Mouse (Mus musculus) T-helper 1 cell (primary cell): Measurements from ENCODE around the gene Rnf38.

Source experiments
- in situ Hi-C: fragments of 300-600 bp; cut with MboI, MseI; formaldehyde crosslinking; loops from one replicate; pipeline ENCODE4 v1.15.1; 2025; ENCODE audit warnings: high pct_unique_total_duplicates

The Rnf38 gene

DNA sequence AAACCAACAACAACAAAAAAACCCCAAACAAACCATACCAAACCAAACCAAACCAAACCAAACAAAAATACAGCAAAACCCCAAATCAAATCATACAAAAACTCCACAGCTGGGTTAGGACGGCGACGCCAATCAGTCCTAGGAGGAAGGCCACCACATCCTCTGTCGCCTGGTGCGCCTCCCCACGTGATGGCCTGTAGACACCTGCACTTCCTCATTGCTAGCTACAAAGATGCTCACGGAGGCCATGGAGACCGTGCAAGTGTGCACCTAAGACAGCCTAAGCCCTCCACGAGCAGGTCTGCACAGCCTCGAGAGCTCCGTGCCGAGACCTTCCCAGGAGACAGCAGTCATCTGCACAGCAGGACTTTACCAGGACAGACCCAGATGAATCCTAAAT lies 106.8 kb downstream of the Rnf38 start:
- in situ Hi-C loops = no loop called here

DNA sequence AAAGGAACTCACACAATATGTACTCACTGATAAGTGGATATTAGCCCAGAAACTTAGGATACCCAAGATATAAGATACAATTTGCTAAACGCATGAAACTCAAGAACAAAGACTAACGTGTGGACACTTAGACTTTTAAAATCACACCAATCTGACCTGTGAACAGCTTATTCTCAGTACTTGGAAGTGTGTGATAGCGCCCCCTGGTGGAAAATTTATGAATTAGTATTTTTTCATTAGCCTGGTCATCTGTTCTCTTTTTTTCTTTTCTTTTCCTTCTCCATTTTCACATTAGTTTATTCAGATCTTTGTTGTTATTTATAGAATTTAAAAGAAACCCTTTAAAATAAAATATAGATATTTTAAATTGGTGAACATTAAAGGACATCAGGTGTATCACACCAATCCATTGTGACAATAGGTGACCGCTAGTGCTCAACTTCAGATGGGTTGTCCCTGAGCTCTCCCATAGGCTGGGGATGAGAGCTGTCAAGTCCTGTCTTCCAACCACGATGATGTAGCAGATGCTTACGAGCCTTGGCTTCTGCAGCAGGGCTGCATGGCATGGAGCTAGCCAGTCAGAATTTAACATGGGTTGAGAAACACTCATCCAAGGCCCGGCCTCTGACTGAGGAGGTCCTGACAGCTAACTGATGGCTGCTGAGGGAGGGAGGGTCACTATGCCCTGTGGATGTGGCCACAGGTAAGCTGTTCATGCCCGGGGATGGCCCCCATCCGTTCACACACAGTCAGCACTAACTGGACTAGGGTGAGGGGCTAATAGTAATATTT lies 114.0 kb downstream of the Rnf38 start:
- in situ Hi-C loops = loop anchor here (5.0 to 10.0 kb wide), 2 partner anchors 47 to 225 kb away; no protein-coding TSS in a partner anchor

DNA sequence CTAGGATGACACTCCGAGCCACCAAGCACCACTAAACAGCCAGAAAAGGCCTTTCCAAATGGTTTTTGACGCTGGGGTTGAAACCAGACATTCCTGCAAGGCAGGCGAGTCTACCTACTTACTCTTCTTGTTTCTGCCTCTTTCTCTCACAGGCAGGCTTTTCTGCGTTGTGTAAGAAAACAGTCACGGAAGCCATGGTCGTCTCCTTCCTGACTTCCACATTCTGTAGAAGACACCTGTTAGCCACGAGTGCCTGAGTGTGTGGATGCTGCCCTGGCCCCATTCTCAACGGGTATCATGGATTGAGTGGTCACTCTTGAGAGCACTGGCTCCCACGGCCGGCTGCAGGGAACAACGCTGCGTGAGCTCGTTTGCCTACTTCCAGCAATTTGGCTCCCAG lies 118.5 kb downstream of the Rnf38 start:
- in situ Hi-C loops = loop anchor here (5.0 to 10.0 kb wide), 2 partner anchors 43 to 220 kb away; no protein-coding TSS in a partner anchor

DNA sequence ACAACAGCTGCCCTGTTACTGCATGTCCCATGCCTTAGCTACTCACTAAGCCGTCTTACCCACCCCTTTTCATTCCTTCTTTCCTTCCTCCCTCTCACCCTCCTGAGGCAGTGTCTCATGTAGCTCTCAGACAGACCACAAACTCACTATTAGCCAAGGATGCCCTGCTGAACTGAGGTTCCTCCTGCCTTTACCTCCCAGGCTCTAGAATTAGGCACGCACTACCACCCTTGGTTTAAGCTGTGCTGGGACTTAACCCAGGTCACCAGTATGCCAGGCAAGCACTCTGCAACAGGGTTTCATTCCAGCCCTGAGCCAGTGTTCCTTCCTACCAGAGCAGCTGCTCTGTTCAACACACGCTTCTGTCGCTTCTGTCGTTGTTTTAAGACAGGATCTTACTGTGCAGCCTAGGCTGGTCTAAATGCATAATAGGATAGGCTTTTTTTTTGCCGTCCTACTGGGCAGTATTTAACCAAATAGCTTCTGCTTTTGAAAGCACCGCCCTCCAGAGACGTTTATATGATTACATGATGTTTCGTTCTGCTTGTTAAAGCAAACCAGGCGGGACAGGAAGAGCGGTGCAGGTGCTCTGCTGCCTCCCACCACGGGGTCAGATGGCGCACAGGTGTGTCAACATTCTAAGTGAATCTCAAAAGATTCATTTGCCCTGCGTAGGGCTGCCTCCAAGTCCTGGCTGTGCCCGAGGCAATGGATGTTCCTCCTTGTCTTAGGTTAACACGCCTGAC lies 120.0 kb downstream of the Rnf38 start:
- in situ Hi-C loops = loop anchor here (10.0 kb wide), 1 partner anchor 219 kb away; no protein-coding TSS in a partner anchor

DNA sequence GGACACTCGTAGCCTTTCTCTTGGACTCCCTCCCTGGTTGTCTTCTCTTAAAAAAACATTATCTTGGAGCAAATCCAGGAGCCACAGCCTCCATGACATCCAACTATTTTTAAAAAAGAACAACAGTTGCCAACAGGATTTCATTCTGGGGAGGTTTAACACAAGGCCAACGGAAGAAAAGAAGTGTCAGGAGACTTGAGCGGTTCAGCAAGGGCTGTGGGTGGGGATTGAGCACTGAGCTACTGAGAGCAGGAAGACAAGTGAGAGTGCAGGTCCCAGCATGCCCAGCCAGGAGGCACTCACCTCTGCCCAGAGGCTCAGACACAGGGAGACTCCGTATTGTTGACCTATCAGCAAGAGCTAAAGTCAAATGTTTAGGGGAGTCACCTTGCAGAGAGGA lies 120.8 kb downstream of the Rnf38 start:
- in situ Hi-C loops = loop anchor here (10.0 kb wide), 1 partner anchor 218 kb away; no protein-coding TSS in a partner anchor

DNA sequence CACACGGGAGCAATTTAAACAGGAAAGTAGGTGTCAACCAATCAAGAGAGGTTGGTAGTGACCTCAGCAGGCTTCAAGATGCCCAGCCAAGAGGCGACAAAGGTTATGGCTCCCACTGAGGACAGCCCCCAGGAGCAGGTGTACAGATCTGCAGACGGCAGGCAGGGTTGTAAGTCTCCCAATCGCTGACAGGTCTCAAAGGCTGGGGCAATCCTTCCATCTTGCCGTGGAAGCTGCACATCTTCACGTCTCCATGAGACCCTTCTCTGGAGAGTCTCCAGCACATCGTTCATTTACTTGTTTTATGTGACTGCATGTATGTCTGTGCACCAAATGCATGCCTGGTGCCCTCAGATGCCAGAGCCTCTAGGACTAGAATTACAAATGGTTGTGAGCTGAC lies 122.8 kb downstream of the Rnf38 start:
- in situ Hi-C loops = loop anchor here (10.0 kb wide), 1 partner anchor 216 kb away; no protein-coding TSS in a partner anchor

DNA sequence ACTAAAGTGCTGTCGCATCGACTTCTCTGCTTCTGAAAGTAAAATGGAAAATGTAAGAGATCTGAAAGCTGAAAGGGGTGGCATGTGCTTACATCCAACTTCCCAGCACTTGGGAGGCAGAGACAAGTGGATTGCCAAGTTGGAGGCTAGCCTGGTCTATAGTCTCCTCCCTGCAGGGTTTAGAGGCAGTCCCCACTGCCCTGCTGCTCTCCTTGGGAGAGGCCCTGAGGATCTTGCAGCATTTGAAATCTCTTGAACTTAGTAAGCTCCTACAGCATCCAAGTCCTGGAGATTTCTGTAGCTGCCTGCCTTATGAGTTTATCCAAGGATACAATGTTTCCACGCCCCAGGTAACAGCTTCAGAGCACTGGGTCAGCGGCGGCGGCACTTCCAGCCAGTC lies 125.3 kb downstream of the Rnf38 start:
- in situ Hi-C loops = no loop called here

DNA sequence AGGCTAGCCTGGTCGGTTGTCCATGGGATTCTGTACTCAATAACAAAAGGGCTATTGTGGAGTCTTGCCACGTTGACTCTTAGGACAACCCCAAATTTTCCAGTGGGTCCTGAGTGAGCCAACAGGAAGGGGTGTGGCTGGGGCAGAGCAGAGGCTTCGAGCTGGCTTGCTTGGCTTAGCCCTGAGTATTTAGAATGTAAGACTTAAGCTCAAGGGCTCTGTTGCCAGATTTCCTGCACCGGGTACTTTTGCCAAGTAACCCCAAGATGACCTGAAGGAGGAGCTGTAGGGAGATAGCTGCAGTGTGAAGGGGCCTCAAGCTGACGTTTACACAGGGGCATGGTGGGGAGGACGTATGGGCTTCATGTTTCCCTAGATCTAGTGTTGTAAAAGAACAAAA lies 126.2 kb downstream of the Rnf38 start:
- in situ Hi-C loops = no loop called here

DNA sequence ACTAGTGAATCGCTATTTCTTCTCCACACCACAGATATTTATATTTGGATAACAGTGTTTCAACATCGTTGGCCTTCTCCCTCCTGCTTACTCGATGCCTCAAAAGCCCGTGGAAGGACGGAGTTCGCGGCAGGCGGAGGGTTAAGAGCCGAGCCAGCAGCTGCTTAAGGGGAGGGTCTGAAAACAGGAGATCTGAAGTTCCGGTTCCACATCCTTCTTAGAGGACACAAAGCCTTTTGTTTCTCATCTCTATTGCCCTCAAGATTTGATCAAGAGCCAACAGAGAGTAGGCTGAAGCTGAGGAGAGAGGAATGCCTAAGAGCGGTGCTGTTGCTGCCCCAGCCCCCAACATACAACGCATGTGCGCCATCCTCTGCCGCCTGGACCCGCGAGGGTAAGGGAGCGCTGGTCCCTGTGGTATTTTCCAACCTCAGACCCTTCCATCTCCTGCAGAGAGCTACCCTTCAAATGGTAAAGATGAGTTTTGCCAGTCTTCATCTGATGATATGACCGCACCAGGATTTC lies 127.2 kb downstream of the Rnf38 start:
- in situ Hi-C loops = no loop called here

DNA sequence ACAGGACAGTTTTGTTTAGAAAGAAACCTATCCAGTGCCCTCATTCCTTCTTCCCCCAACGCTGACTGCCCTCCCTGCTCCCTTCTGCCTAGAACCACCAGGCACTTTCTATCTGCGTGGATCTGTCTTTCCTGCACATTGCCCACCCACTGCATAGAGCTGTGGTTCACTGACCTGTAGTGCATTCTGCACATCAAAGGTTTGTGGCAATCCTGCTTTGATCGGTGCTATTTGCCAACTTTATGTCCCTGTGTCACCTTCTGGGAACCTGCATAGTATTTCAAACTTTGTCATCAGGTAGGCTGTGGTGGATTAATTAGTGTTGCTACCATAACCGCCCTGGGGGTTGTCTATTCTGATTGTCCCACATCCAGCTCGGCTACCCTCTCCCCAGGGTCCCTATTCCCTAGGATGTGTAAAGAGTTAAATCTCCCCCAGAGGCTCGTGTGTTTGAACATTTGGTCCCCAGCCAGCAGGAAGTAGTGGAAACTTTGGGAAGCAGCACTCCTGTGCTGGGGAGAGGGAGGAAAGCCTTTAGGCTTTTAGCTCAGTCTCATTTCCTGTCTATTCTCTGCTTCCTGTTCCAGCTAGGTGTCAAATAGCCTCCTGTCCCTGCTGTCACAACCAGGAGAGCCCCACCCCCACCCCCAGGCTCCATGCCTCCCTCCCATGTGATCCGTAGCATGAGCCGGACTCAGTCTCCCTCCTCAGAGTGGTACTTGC lies 129.2 kb downstream of the Rnf38 start:
- in situ Hi-C loops = no loop called here

DNA sequence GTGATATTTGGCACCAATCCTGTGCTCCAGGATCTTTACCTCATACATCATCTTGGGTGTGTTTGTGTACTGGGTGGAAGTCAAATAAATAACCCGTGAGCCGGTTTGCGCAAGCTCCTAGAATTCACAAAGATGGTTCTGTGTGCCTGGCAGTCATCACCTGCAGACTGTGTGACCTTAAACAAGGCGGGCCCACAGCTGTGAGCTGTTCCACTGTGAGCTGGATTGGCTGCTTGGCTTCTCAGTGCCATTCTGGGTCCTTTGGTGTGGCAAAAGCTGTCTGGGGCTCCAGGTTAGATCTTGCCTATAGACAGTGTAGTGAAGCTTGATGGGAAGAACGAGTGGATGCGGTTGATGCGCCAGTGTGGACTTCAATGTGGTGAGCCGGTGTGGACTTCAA lies 130.0 kb downstream of the Rnf38 start:
- in situ Hi-C loops = no loop called here

DNA sequence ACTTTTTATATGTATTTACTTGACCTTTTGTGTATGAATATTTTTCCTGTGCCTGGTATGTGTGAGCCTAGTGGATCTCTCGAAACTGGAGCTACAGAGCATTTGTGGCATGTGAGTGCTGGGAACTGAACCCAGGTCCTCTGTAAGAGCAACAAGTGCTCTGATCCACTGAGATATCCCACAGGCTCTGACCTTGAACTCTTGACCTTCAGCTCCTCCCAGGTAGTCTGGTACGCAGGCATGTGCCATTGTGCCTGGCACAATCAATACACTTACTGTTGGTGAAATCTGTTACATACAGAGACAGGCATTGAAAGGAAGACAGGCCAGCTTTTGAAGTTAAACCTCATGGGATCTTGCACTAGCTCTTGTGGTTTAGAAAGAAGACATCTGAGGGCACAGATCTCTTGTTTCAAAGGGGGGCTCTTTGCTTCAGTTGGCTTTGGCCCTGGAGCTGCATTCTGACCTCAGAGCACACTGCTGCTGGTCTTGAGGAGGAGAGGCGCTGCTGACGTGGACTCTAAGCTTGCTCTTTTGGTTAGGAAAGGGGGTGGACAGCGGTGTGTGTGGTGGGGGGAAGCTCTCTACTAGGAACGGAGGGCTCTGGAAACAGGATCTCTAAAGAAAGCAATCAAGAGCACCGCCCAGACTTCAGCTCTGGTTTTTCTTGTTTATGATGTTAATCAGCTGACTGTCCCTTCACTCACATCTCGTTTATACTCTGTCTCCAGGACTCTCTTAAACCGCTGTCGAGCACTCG lies 135.8 kb downstream of the Rnf38 start:
- in situ Hi-C loops = no loop called here

DNA sequence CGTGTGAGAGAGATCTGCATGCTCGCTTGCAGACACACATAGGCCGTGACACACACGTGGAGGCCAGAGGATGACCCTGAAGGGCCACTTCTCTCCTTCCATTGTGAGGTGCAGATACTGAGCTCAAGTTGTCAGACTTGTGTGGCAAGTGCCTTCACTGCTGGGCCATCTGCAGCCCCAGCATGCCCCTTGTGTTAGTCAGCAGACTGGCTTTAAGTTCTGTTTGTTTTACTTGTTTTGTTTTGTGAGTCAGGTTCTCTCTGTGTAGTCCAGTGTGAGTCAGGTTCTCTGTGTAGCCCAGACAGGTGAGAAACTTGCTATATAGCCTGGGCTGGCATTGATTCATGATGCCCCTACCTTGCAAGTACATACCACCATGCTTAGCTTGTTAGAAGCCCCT lies 139.1 kb downstream of the Rnf38 start:
- in situ Hi-C loops = no loop called here

DNA sequence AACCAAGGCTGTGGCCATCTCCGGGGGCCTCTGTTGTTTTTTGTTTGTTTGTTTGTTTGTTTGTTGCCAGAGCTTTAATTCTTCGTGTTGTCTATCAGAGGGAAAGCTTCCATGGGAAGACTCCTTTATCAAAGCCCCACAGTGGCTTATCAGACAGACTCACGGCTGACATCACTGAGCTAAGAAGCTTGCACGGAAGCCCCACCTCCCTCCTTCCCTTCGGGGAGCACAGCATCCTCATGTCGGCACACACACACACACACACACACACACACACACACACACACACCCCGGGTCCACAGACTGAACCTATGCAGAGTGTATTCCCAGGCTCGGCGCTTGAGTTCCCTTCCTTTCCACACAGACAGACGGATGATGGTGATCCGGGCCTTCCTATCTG lies 141.2 kb downstream of the Rnf38 start:
- in situ Hi-C loops = no loop called here

DNA sequence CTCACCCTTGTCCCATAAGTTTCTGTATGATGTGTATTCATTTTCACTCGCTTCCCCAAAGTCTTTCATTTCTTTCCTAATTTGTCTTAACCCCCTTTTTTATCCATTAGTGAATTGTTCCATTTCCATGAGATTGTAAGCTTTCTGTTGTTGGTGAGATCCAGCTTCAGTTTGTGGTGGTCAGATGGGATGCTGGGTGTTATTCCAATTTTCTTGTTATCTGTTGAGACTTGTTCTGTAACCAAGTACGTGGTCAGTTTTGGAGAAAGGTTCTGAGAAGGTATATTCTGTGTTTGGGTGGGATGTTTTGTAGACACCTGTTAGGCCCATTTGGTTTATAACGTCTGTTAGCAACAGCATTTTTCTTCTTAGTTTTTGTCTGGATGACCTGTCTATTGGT lies 148.0 kb downstream of the Rnf38 start:
- in situ Hi-C loops = no loop called here

DNA sequence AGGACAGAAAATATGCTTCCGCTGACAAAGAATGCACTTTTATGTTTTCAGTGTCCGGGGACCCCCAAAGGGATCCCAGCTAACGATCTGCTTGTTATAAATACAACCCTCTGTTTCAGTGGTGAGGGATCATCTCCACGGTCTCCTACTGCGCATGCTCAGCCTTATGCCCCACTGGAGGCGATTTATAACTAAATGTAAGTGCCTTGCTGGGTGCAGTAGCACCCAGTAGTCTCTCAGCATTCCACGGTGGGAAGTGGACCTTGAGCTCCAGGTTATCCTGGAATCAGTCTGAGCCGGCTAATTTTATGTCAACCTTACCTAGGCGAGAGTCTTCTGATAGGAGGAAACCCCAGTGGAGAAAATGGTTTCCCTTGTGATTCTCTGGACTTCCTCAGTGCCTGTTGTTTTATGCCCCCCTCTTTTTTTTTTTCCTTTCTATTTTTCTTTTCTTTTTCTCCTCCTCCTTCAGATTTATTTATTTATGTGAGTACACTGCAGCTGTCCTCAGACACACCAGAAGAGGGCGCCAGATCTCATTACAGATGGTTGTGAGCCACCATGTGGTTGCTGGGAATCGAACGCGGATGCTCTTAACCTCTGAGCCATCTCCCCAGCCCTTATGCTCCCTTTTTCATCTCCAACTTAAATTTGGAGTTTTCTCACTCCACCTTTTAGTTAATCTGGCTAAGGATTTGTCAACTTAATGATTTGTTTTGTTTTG lies 148.8 kb downstream of the Rnf38 start:
- in situ Hi-C loops = no loop called here

DNA sequence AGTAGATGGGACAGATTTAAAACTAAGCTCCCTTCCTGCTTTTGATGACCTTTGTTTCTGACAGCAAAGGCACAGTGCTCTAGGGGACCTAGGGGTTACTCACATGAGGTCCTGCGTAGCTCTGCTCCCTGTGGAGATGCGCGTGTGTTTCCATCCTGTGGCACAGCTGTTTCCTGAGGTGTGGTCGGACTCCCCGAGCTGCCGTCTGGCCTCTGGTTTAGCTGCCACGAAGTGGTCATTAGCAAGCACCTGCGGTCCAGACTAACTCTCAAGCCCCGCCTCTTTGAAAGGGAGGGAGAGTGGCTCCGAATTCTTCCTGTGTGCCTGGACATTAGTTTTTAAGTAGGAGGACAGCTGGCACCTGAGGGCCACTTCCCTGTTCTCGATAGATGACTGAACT lies 149.6 kb downstream of the Rnf38 start, which contains the start of gene Gne:
Gne (minus strand) TSS at position 233 of the 400 bp plus-strand sequence.
- in situ Hi-C loops = no loop called here

DNA sequence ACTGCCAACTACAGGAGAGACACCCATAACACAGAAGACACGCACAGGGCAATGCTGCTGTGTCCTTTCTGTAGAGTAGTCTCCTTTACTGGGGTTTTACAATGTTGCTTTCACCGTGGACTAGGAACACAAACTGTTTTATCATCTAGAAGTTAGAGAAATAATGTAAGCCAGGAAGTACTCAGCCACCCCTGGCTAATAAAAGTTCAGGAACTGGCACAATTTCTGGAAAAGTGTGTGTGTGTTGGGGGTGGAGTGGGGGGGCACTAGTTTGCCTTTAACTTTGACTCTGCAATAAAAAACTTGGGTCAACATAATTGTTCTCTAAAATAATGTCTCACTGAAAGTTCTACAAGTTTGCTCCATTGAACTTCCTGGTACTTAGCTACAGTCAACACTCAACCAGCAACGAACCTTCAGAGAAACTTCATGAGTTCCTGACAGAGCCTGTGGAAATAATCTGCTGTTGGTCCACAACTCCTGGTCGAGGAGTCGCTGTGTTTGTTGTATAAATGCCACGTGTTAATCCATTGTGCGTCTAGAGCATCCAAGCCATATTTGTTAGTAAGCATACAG lies 155.1 kb downstream of the Rnf38 start:
- in situ Hi-C loops = no loop called here
